Mouse (Mus musculus): ENCODE results near the gene Cst11.

DNA sequence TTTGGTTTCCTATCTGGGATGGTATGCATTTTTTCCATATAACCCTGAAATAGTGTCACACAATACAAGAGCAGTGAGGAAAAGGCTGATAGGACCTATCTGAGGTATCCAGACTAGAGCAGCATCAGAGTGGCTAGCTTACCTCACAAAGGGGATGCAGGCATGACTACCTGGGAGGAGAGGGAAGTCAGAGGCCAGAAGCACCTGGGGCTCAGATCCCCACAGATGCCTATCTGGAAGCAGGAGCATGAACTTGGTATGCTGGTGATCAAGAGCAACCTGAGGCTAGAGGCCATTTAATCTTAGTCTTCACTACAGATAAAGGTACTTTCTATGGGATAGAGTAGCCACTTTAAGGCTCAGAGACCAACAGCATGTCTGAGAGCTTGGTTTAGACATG, 48.6 kb upstream of the Cst11 start, which contains the start of gene Cst13:
- TF ChIP-seq ZMIZ1 (IDR thresholded peaks at IDR 0.05; ENCODE audit: low read depth, low read length) (no peak), BHLHE40 (IDR thresholded peaks at IDR 0.05; ENCODE audit: borderline replicate concordance, low read depth, low read length) (no peak), CTCF (IDR thresholded peaks at IDR 0.05 in 2 of 3, conservative IDR thresholded peaks at IDR 0.05 in 1 of 3; ENCODE audit: control insufficient read depth in 1 of 3, insufficient read depth in 1 of 3, low read depth in 2 of 3, low read length in 3 of 3, poor library complexity in 1 of 3, severe bottlenecking in 1 of 3) (no peak), USF1 (IDR thresholded peaks at IDR 0.05; ENCODE audit: low read depth, low read length) (no peak), UBTF (IDR thresholded peaks at IDR 0.05; ENCODE audit: borderline replicate concordance, insufficient read depth, low read depth, low read length) (no peak), GABPA (IDR thresholded peaks at IDR 0.05; ENCODE audit: low read depth, low read length) (no peak), POLR2A (IDR thresholded peaks at IDR 0.05; ENCODE audit: control insufficient read depth in 1 of 2, insufficient read depth in 1 of 2, low read depth in 1 of 2, low read length in 2 of 2, poor library complexity in 1 of 2) (no peak), HCFC1 (IDR thresholded peaks at IDR 0.05; ENCODE audit: low read depth, low read length) (no peak), MXI1 (IDR thresholded peaks at IDR 0.05; ENCODE audit: low read depth, low read length) (no peak), TCF12 (IDR thresholded peaks at IDR 0.05; ENCODE audit: low read depth, low read length) (no peak), NELFE (IDR thresholded peaks at IDR 0.05; ENCODE audit: low read depth, low read length) (no peak), RAD21 (IDR thresholded peaks at IDR 0.05; ENCODE audit: low read depth, low read length) (no peak), SMC3 (IDR thresholded peaks at IDR 0.05; ENCODE audit: low read depth, low read length) (no peak), EP300 (IDR thresholded peaks at IDR 0.05; ENCODE audit: low read depth in 1 of 2, low read length in 2 of 2) (no peak)

Measured in MEL (cell line).